Mouse (Mus musculus): ENCODE measurements around the gene Fchsd2. TPM values are rescaled to one million over a fixed set of nuclear protein-coding genes. Genes with fewer than 3 reads are reported as not detected.

Gene Fchsd2
- polyA plus RNA-seq, 1 experiment from 2014 or later = 14.2 TPM

- no peak overlapping the region for H3K4me2 ChIP-seq
- no peak overlapping the region for H3K4me3 ChIP-seq (ENCODE audit: low read depth, low read length)
- no peaks in the 10 kb centered on the region for H3K9me3 ChIP-seq (ENCODE audit: control insufficient read depth, low read length)
- peaks cover 19% of the 10 kb centered on the region for H3K4me1 ChIP-seq (replicated peaks; ENCODE audit: control insufficient read depth, insufficient read depth, low read length)
- DNase-seq (ENCODE audit: low spot score) (no peak), ATAC-seq (replicated peaks; ENCODE audit: low FRiP score) (no peak)
- H3K27ac ChIP-seq (ENCODE audit: low read depth, low read length) = no peak overlapping the region
- no peak overlapping the region for H3K9ac ChIP-seq (ENCODE audit: low read depth, low read length)
- no peaks in the 10 kb centered on the region for H3K36me3 ChIP-seq (ENCODE audit: control insufficient read depth, insufficient read depth, low read length)
- WGBS = 70% methylated on average over 4 of the region's 4 CpGs
- no peaks in the 10 kb centered on the region for H3K27me3 ChIP-seq (replicated peaks; ENCODE audit: control insufficient read depth, insufficient read depth, low read length)
These were observed 236.0 kb downstream of the Fchsd2 start for GRCm38 (mm10) chr7:101328621-101329158.

- Histone ChIP-seq H3K4me1 (replicated peaks; ENCODE audit: control insufficient read depth, insufficient read depth, low read length) (peaks cover 15% of the 10 kb centered on the region), H3K4me2 (no peak overlapping the region), H3K9me3 (ENCODE audit: control insufficient read depth, low read length) (no peaks in the 10 kb centered on the region), H3K4me3 (ENCODE audit: low read depth, low read length) (no peak overlapping the region), H3K27me3 (replicated peaks; ENCODE audit: control insufficient read depth, insufficient read depth, low read length) (no peaks in the 10 kb centered on the region), H3K36me3 (ENCODE audit: control insufficient read depth, insufficient read depth, low read length) (no peaks in the 10 kb centered on the region), H3K9ac (ENCODE audit: low read depth, low read length) (no peak overlapping the region), H3K27ac (ENCODE audit: low read depth, low read length) (no peak overlapping the region)
- WGBS = 77% methylated on average over 4 of the region's 4 CpGs
- no peak for DNase-seq (ENCODE audit: low spot score)
- no peak for ATAC-seq (replicated peaks; ENCODE audit: low FRiP score)
These were observed 236.9 kb downstream of the Fchsd2 start for GRCm38 (mm10) chr7:101329606-101330005.

GRCm38 (mm10) chr7:101330074-101330840 lies 237.6 kb downstream of the Fchsd2 start:
- 76% methylated on average over 10 of the region's 10 CpGs for WGBS
- no peak for ATAC-seq (replicated peaks; ENCODE audit: low FRiP score)

GRCm38 (mm10) chr7:101330841-101331173 lies 238.1 kb downstream of the Fchsd2 start:
- Histone ChIP-seq H3K4me3 (ENCODE audit: low read depth, low read length) (no peak overlapping the region), H3K36me3 (ENCODE audit: control insufficient read depth, insufficient read depth, low read length) (no peaks in the 10 kb centered on the region), H3K27ac (ENCODE audit: low read depth, low read length) (no peak overlapping the region), H3K9ac (ENCODE audit: low read depth, low read length) (no peak overlapping the region), H3K27me3 (replicated peaks; ENCODE audit: control insufficient read depth, insufficient read depth, low read length) (no peaks in the 10 kb centered on the region), H3K4me2 (no peak overlapping the region), H3K4me1 (replicated peaks; ENCODE audit: control insufficient read depth, insufficient read depth, low read length) (peaks cover 17% of the 10 kb centered on the region), H3K9me3 (ENCODE audit: control insufficient read depth, low read length) (no peaks in the 10 kb centered on the region)
- 81% methylated on average over 4 of the region's 4 CpGs for WGBS
- no peak for ATAC-seq (replicated peaks; ENCODE audit: low FRiP score)
- no peak for DNase-seq (ENCODE audit: low spot score)

More at GRCm38 (mm10) chr7:101330074-101330840, 237.6 kb downstream of the Fchsd2 start:
- peaks cover 14% of the 10 kb centered on the region for H3K4me1 ChIP-seq (replicated peaks; ENCODE audit: control insufficient read depth, insufficient read depth, low read length)
- no peak overlapping the region for H3K9ac ChIP-seq (ENCODE audit: low read depth, low read length)
- no peak for DNase-seq (ENCODE audit: low spot score)
- no peaks in the 10 kb centered on the region for H3K27me3 ChIP-seq (replicated peaks; ENCODE audit: control insufficient read depth, insufficient read depth, low read length)
- no peak overlapping the region for H3K4me3 ChIP-seq (ENCODE audit: low read depth, low read length)
- no peaks in the 10 kb centered on the region for H3K36me3 ChIP-seq (ENCODE audit: control insufficient read depth, insufficient read depth, low read length)
- no peak overlapping the region for H3K4me2 ChIP-seq
- H3K27ac ChIP-seq (ENCODE audit: low read depth, low read length) = no peak overlapping the region
- no peaks in the 10 kb centered on the region for H3K9me3 ChIP-seq (ENCODE audit: control insufficient read depth, low read length)

- DNase-seq (ENCODE audit: low spot score) (no peak), ATAC-seq (replicated peaks; ENCODE audit: low FRiP score) (0 out of 2 replicates have a peak, but pooled peaks have one; percentile 7)
- no peak overlapping the region for H3K4me3 ChIP-seq (ENCODE audit: low read depth, low read length)
- H3K27ac ChIP-seq (ENCODE audit: low read depth, low read length) = no peak overlapping the region
- no peaks in the 10 kb centered on the region for H3K9me3 ChIP-seq (ENCODE audit: control insufficient read depth, low read length)
- no peaks in the 10 kb centered on the region for H3K27me3 ChIP-seq (replicated peaks; ENCODE audit: control insufficient read depth, insufficient read depth, low read length)
- H3K9ac ChIP-seq (ENCODE audit: low read depth, low read length) = no peak overlapping the region
- no peak overlapping the region for H3K4me2 ChIP-seq
- no peaks in the 10 kb centered on the region for H3K36me3 ChIP-seq (ENCODE audit: control insufficient read depth, insufficient read depth, low read length)
- peaks cover 11% of the 10 kb centered on the region for H3K4me1 ChIP-seq (replicated peaks; ENCODE audit: control insufficient read depth, insufficient read depth, low read length)
- WGBS = 81% methylated on average over 5 of the region's 5 CpGs
These were observed 239.6 kb downstream of the Fchsd2 start for GRCm38 (mm10) chr7:101332045-101332831.

Other genes with a start within 250 kb of the Fchsd2 start
- gene Relt, start 229.4 kb upstream of the Fchsd2 start, polyA plus RNA-seq (2014; fragmentation: Nextera tagmentation; extraction: Ambion mirVana) = 14.6 and 17.0 TPM in 2 replicates
- 4.5 and 5.4 TPM in 2 replicates for gene Arhgef17, start 160.8 kb upstream of the Fchsd2 start, polyA plus RNA-seq (2014; fragmentation: Nextera tagmentation; extraction: Ambion mirVana)
- 4.1 and 4.3 TPM in 2 replicates for gene P2ry6, start 118.2 kb upstream of the Fchsd2 start, polyA plus RNA-seq (2014; fragmentation: Nextera tagmentation; extraction: Ambion mirVana)
- gene P2ry2, start 80.0 kb upstream of the Fchsd2 start, polyA plus RNA-seq (2014; fragmentation: Nextera tagmentation; extraction: Ambion mirVana) = 1.6 and 2.2 TPM in 2 replicates
- gene Atg16l2, start 209.4 kb downstream of the Fchsd2 start, polyA plus RNA-seq (2014; fragmentation: Nextera tagmentation; extraction: Ambion mirVana) = 5.7 and 6.4 TPM in 2 replicates
- 86.4 and 93.9 TPM in 2 replicates for gene Stard10, start 224.2 kb downstream of the Fchsd2 start, polyA plus RNA-seq (2014; fragmentation: Nextera tagmentation; extraction: Ambion mirVana)